Mouse (Mus musculus) layer of hippocampus, adult 9-10 months (tissue): ENCODE measurements around the gene Rassf3.

Experiments
- DNase-seq: peaks from one replicate; pipeline ENCODE4 v3.0.0; 2022; ENCODE audit warnings: low spot score

The Rassf3 gene

GRCm38 (mm10) chr10:121429981-121430682 lies 46.0 kb downstream of the Rassf3 start:
- no peak for DNase-seq

- DNase-seq = no peak
Measured at GRCm38 (mm10) chr10:121429581-121429980, 46.6 kb downstream of the Rassf3 start.

DNA sequence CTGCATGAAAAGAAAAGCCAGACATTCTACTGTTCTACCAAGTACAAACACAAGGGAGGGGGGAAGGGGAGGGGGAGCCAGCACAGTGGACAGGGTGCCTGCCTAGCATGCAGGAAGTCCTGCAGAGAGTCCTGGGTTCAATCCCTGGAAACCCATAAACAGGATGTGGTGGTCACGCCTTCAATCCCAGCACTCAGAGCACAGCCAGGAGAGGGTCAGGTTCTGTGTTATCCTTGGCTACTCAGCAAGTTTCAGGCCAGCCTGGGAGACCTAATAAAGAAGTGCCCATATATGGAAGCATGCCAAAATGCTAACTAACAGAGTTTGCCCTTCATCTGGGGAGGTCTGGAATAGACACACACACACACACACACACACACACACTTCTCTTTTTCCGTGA lies 47.1 kb downstream of the Rassf3 start:
- no peak for DNase-seq

DNA sequence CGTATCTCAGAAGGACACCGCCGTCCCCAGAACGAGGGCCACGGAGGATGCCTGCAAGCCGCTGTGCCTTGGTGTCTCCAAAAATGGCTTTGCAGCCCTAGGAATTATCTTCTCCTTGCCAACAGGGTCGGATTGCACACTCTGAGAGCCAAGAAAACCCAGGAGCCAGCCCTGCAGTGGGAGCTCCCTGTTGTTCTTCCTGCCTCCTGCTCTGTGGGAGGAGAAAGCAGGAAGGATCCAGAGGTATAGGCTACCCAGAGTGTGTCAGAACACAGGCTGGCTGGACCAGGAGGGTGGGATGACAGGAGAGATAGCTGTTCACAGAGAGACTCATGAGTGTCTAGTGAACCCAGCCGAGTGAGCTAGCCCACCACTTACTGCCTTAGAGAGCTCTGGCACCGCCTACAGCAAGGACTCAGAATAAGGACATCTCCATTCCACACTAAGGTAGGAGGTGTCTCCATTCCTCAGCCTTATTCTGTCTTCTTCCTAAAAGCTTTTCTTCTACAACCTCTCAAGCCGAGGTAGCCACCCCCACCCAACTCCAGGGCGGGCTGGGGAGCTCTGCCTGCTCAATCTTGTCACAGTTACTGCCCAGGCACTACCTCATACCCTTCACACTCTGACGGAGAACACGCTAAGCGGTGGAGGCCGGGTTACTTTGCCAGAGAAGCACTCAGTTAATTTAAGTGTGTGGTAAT lies 48.0 kb downstream of the Rassf3 start:
- no peak for DNase-seq

DNA sequence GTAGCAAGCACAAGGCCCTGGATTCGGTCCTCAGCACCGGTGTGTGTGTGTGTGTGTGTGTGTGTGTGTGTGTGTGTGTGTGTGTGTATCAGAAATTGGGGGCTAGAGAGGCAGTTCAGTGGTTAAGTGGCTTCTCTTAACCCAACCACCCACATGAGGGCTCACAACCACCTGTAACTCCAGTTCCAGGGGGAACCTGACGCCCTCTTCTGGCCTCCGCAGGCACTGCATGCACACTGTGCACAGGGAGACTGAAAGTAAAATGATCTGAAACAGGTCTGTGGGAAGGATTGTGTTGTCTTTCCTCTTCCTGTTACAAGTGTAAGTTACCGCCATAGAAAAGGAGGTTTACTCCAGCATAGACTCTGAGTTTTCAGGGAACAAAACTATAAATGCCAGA lies 49.0 kb downstream of the Rassf3 start:
- no peak for DNase-seq

DNA sequence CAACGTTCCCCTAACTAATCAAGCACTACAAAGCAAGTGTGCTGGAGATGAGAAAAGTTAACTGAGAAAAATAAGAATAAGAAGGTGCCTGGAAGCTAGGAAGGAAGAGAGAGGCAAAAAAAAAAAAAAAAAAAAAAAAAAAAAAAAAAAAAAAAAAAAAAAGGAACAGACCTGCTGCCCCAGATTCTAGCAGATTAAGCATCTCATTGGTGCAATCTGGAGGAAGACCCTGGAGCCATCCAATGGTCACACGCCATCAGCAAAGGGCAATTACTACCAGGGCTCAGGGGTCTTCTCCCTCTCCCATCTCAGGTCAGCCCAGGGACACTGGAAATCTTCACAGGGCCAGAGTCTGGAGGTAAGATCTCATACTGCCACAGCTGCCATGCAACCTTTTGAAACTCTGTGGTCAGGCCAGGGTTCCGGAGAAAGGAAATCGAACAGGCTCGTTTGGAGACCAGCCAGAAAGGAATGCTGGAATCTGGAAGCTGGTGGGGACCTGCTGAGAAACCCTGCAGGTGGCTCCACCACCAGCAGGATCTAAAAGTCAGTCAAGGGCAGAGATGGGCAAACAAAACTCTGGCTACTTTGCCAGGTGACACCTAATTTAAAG lies 49.6 kb downstream of the Rassf3 start:
- DNase-seq = no peak

DNA sequence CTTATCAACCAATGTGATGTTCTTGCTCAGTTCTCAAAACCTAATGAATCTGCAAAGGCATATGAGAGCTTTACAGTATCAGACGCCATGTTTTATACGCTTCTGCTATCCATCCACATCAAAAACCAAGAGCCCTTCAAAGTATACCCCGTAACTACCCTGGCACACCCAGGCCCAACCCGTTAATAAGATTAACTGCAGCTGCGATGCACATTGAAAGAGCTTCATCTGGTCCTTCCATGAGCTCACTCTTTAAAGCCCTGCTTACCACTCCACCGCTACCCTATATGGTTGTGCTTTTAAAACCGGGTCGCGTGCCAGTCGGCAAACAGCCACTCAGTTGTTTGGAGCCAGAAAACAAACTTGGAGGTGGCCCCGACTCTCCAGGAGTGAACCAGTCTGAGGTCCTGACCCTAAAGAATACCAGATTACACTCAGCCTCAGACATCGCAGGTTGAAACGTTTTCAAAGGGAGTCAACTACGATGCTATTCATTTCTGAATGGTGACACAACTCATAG lies 50.6 kb downstream of the Rassf3 start:
- DNase-seq = no peak

DNA sequence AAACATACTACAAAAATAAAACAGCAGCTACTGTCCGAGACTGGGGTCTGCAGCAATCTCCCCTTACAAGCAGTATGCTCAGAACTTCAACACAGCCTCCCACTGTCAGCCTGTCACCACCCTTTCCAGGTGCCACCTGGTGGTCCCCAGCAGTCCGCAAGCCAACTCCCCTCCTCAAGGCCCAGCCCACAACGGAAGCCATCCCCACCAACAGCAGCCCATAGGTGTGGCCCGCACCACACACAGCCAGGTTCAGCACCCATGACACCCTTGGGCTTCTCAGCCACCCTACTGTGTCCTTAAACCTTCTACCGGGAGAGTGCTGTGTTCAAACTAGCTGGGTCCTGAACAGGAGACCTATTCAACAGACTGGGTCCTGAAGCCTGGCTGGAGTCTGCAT lies 51.1 kb downstream of the Rassf3 start:
- DNase-seq = no peak

DNA sequence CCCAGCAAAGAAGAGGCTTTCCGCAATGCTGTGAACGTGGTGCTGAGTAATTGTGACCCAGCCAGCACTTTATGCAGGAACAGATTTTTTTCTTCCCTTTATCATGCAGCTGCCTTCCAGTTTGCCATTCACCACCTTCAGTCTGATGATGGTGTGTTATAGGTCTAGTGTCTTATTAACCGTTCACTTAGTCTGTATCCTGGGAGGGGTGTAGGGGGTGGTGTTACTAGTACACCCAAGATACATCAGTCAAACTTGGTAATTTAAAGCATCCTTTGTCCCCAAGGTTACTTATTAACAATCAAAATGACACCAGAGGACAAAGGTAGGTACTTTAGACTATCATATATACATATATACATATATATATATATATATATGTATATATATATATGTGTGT lies 51.7 kb downstream of the Rassf3 start:
- no peak for DNase-seq

DNA sequence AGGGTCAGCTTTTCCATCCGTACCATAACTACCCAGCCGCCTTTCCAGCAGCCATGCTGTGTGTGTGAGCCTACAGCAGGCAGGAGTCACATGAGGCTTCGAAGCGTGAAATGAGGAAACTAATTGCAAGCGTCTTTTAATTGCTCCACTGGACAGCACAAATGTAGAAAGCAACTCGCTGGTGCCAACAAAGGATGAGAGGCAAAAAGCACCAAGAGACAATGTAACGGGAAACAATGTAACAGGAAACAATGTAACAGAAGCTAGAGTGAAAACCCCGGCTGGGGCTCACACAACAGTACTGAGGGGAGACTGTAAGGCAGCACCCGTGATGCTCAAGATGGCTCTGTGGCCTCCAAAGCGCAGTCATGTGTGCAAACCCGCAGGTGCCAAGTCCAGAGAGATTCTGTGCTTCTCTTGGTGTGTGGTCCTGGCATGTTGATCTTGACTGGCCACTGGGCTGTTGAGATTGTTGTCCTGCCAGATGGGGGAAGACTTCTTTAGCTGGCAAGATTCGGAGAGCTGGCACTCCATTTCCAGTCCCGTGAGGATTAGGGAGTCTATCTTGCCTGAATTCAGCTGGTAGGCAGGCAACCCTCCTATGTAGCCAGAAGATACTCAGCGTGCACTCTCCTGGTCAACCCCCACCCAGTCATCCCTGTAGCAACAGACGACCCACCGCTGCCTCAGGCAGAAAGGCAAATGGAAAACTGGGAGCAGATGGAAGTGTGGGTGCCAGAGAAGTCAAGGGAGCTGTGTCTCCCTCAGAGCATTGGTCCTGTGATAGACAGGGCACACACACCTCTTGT lies 52.4 kb downstream of the Rassf3 start:
- DNase-seq = no peak

GRCm38 (mm10) chr10:121422294-121422693 lies 53.9 kb downstream of the Rassf3 start:
- DNase-seq = no peak

- DNase-seq = no peak
Measured at GRCm38 (mm10) chr10:121421657-121422290, 54.4 kb downstream of the Rassf3 start.

GRCm38 (mm10) chr10:121421023-121421422 lies 55.1 kb downstream of the Rassf3 start:
- no peak for DNase-seq

- DNase-seq = no peak
Measured at GRCm38 (mm10) chr10:121419640-121420470, 56.3 kb downstream of the Rassf3 start.

DNA sequence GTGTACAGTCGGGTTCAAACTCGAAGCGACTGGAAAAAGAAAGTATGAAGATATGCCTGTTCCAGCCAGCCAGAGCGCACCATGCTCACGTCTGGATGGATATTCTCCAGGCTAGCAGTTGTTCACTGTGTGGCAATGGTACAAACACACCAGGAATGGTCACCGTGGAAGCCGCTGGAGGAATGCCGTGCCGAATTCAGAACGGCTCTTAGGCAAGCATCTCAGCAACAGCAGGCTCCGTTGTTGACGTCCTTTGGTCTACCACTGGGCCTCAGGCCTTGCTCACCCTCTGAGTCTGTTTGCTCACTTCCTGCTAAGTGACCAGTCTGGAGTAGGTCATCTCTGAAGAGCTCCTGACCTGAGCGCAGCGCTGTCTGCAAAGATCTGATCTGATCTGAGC lies 57.3 kb downstream of the Rassf3 start:
- no peak for DNase-seq

GRCm38 (mm10) chr10:121414127-121414526 lies 62.0 kb downstream of the Rassf3 start:
- no peak for DNase-seq

- DNase-seq = no peak
Measured at GRCm38 (mm10) chr10:121412824-121413223, 63.3 kb downstream of the Rassf3 start.

DNA sequence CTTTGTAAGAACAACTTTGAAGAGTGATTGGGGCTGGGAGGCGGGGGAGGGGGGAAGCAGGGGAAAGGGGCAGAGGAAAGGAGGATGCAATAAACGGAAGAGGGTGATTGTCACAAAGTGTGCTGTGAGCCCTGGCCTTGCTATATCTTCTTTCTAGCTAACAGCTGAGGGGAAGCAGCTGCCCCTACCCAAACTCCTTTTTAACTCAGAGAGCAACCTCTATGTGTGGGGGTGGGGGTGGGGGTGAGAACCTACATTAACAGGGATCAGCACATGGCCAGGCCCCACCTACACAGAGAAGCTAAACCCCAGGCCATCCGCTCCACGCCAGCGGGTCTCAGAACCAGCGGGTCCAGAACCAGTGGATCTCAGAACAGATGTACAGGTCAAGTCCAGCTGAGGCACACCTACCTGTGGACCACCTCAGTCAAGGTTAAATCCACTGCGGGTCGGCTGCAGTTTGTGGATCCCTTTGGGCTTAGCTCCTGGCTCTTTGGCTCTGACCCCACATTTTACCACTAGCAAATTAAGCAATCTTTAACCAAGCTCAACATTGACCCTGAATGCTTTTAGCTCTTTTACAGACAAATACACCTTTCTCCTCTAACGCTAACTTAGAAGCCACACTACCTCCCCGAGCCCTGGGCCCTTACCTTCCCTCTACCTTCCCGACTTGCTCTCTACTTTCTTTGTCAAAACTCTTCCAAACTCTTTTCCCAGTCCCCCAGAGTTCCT lies 64.3 kb downstream of the Rassf3 start:
- DNase-seq = no peak

- DNase-seq = no peak
Measured at GRCm38 (mm10) chr10:121409717-121410116, 66.4 kb downstream of the Rassf3 start.

DNA sequence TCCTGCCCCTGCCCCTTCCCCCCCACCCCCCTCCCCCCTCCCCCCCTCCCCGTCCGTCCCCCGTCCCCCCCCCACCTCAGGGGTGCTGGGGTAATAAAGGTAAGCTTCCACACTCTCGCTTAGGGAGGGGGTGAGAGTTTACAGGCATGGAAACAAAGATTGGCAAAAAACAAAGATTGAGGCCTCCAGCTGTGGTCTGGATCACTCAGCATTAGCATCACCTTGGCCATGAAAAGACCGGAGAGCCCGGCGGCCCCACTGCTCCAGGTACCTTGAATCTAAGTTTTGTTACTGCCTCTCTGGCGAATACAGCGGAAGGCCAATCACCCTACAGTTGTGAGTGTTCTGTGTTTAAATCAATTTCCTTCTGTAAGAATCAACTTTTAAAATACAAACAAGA lies 72.2 kb downstream of the Rassf3 start:
- DNase-seq = no peak
